Mouse (Mus musculus): ENCODE results near the gene Pgs1. TPM values are rescaled to one million over a fixed set of nuclear protein-coding genes. Genes with fewer than 3 reads are reported as not detected.

Gene Pgs1
- 51.2 and 58.3 TPM in 2 replicates for total RNA-seq (2017)

GRCm38 (mm10) chr11:117986126-117987031 is at the start of gene Pgs1:
Pgs1 (plus strand) TSS chr11:117986292.
- ATAC-seq (ENCODE audit: extremely low read depth, insufficient number of reproducible peaks, low FRiP score, poor library complexity, severe bottlenecking), result peak; percentile 59

GRCm38 (mm10) chr11:117939004-117939730 is 46.9 kb upstream of the Pgs1 start:
- ATAC-seq (ENCODE audit: extremely low read depth, insufficient number of reproducible peaks, low FRiP score, poor library complexity, severe bottlenecking), result no peak

GRCm38 (mm10) chr11:117939741-117940285 is 46.3 kb upstream of the Pgs1 start:
- no peak for ATAC-seq (ENCODE audit: extremely low read depth, insufficient number of reproducible peaks, low FRiP score, poor library complexity, severe bottlenecking)

GRCm38 (mm10) chr11:117940881-117941280 is 45.2 kb upstream of the Pgs1 start:
- no peak for ATAC-seq (ENCODE audit: extremely low read depth, insufficient number of reproducible peaks, low FRiP score, poor library complexity, severe bottlenecking)

- ATAC-seq (ENCODE audit: extremely low read depth, insufficient number of reproducible peaks, low FRiP score, poor library complexity, severe bottlenecking), result no peak
Measured at GRCm38 (mm10) chr11:117941325-117941834, 44.7 kb upstream of the Pgs1 start.

- no peak for ATAC-seq (ENCODE audit: extremely low read depth, insufficient number of reproducible peaks, low FRiP score, poor library complexity, severe bottlenecking)
Measured at GRCm38 (mm10) chr11:117941848-117942247, 44.2 kb upstream of the Pgs1 start.

GRCm38 (mm10) chr11:117946195-117946979 is 39.7 kb upstream of the Pgs1 start:
- ATAC-seq (ENCODE audit: extremely low read depth, insufficient number of reproducible peaks, low FRiP score, poor library complexity, severe bottlenecking), result peak; percentile 64

- ATAC-seq (ENCODE audit: extremely low read depth, insufficient number of reproducible peaks, low FRiP score, poor library complexity, severe bottlenecking), result peak; percentile 25; the same call in 1 of the 2 replicates
Measured at GRCm38 (mm10) chr11:117946996-117947419, 39.1 kb upstream of the Pgs1 start.

GRCm38 (mm10) chr11:117949392-117950091 is 36.5 kb upstream of the Pgs1 start:
- no peak for ATAC-seq (ENCODE audit: extremely low read depth, insufficient number of reproducible peaks, low FRiP score, poor library complexity, severe bottlenecking)

GRCm38 (mm10) chr11:117951391-117951790 is 34.7 kb upstream of the Pgs1 start:
- no peak for ATAC-seq (ENCODE audit: extremely low read depth, insufficient number of reproducible peaks, low FRiP score, poor library complexity, severe bottlenecking)

GRCm38 (mm10) chr11:117952174-117952933 is 33.7 kb upstream of the Pgs1 start:
- peak; percentile 89 for ATAC-seq (ENCODE audit: extremely low read depth, insufficient number of reproducible peaks, low FRiP score, poor library complexity, severe bottlenecking)

- ATAC-seq (ENCODE audit: extremely low read depth, insufficient number of reproducible peaks, low FRiP score, poor library complexity, severe bottlenecking), result peak; percentile 44
Measured at GRCm38 (mm10) chr11:117954094-117954493, 32.0 kb upstream of the Pgs1 start.

- no peak for ATAC-seq (ENCODE audit: extremely low read depth, insufficient number of reproducible peaks, low FRiP score, poor library complexity, severe bottlenecking)
Measured at GRCm38 (mm10) chr11:117954819-117955218, 31.3 kb upstream of the Pgs1 start.

- ATAC-seq (ENCODE audit: extremely low read depth, insufficient number of reproducible peaks, low FRiP score, poor library complexity, severe bottlenecking), result no peak
Measured at GRCm38 (mm10) chr11:117955621-117956020, 30.5 kb upstream of the Pgs1 start.

GRCm38 (mm10) chr11:117958197-117958596 is 27.9 kb upstream of the Pgs1 start:
- 0 out of 2 replicates have a peak, but pooled peaks have one; percentile 15 for ATAC-seq (ENCODE audit: extremely low read depth, insufficient number of reproducible peaks, low FRiP score, poor library complexity, severe bottlenecking)

GRCm38 (mm10) chr11:117959166-117959565 is 26.9 kb upstream of the Pgs1 start:
- ATAC-seq (ENCODE audit: extremely low read depth, insufficient number of reproducible peaks, low FRiP score, poor library complexity, severe bottlenecking), result no peak

- ATAC-seq (ENCODE audit: extremely low read depth, insufficient number of reproducible peaks, low FRiP score, poor library complexity, severe bottlenecking), result peak; percentile 20; the same call in 1 of the 2 replicates
Measured at GRCm38 (mm10) chr11:117959741-117960381, 26.2 kb upstream of the Pgs1 start.
